Mouse (Mus musculus) midbrain, postnatal 0 days (tissue): ENCODE results near the gene Dzank1. TPM values are rescaled to one million over a fixed set of nuclear protein-coding genes. Genes with fewer than 3 reads are reported as not detected.

Experiments
- ATAC-seq: fragments of 200-750 bp; cut with Nextera tagmentation; 2 replicates; pipeline ENCODE4 v1.8.0; 2017; ENCODE audit warnings: moderate number of reproducible peaks, mild to moderate bottlenecking, moderate TSS enrichment, moderate library complexity; ENCODE audit not compliant: low FRiP score
- DNase-seq: peaks from one replicate; pipeline ENCODE4 v3.0.0-alpha.2; 2015; ENCODE audit warnings: low spot score
- H3K27ac ChIP-seq: fragments of 300-500 bp; sonication (generic); 2 replicates; pipeline ENCODE4 v1.5.1; 2014; ENCODE audit warnings: low read depth, mild to moderate bottlenecking, low read length, mixed read lengths
- H3K27me3 ChIP-seq: fragments of 300-500 bp; sonication (generic); 2 replicates; pipeline ENCODE4 v1.6.1; 2014; ENCODE audit warnings: low read length, control low read depth, mixed read lengths; ENCODE audit not compliant: insufficient read depth
- H3K36me3 ChIP-seq: fragments of 300-500 bp; sonication (generic); 2 replicates; pipeline ENCODE4 v1.6.1; 2014; ENCODE audit warnings: low read length, control low read depth, mixed read lengths; ENCODE audit not compliant: insufficient read depth
- H3K4me1 ChIP-seq: fragments of 300-500 bp; sonication (generic); 2 replicates; pipeline ENCODE4 v1.6.1; 2014; ENCODE audit warnings: mild to moderate bottlenecking, control low read depth, antibody characterized with exemption, low read length, mixed read lengths; ENCODE audit not compliant: insufficient read depth
- H3K4me2 ChIP-seq: fragments of 300-500 bp; sonication (generic); 2 replicates; pipeline ENCODE4 v1.6.1; 2014; ENCODE audit warnings: low read depth, mild to moderate bottlenecking, low read length, mixed read lengths; ENCODE audit not compliant: poor library complexity, severe bottlenecking
- H3K4me3 ChIP-seq: fragments of 300-500 bp; sonication (generic); 2 replicates; pipeline ENCODE4 v1.5.1; 2014; ENCODE audit warnings: low read depth, mild to moderate bottlenecking, low read length, moderate library complexity
- H3K9ac ChIP-seq: fragments of 300-500 bp; sonication (generic); replicated peaks from 2 replicates; pipeline ENCODE4 v1.6.1; 2014; ENCODE audit warnings: mild to moderate bottlenecking, low read length, moderate library complexity, mixed read lengths; ENCODE audit not compliant: poor library complexity, severe bottlenecking
- H3K9me3 ChIP-seq: fragments of 300-500 bp; sonication (generic); 2 replicates; pipeline ENCODE4 v1.6.1; 2016; ENCODE audit warnings: low read length, control low read depth
- CTCF ChIP-seq: IDR thresholded peaks from 2 replicates; pipeline ENCODE4 v1.5.1; 2016; ENCODE audit warnings: antibody characterized with exemption, mild to moderate bottlenecking
- WGBS: fragments of 180-500 bp; shearing (Covaris S2); extraction: QIAGEN DNeasy Blood & Tissue Kit; methylation state at CpG from one replicate; pipeline ENCODE4 v1.1.7; 2014; 5-methylcytosine and 5-hydroxymethylcytosine counted together
- polyA plus RNA-seq: library from polyadenylated mRNA; unstranded; fragments of >200 nt; fragmentation: Nextera tagmentation; extraction: Ambion mirVana; gene quantifications from 2 replicates; pipeline ENCODE4 v1.2.1, GENCODE M21; 2015
- total RNA-seq: library from RNA; depleted of rRNA; stranded (reverse); fragments of >200 nt; gene quantifications from 2 replicates; pipeline ENCODE4 v1.2.3, GENCODE M21; 2014

Dzank1 gene
- total and polyA plus RNA-seq, 2 experiments from 2014 or later = 22.9 to 31.0 TPM

- Histone ChIP-seq H3K9me3 (no peaks in the 10 kb centered on the region), H3K27me3 (peaks cover 11% of the 10 kb centered on the region; the same call in 1 of the 2 replicates), H3K27ac (no peak overlapping the region), H3K9ac (no peak overlapping the region), H3K4me1 (no peaks in the 10 kb centered on the region), H3K4me2 (no peak overlapping the region), H3K36me3 (no peaks in the 10 kb centered on the region), H3K4me3 (no peak overlapping the region)
- ATAC-seq (0 out of 2 replicates have a peak, but pooled peaks have one; percentile 38), DNase-seq (peak; percentile 81)
- 14% methylated on average over 8 of the region's 8 CpGs for WGBS
- peak; percentile 84 for TF ChIP-seq CTCF
These were observed 74.7 kb downstream of the Dzank1 start for GRCm38 (mm10) chr2:144452364-144453008.

- 0 out of 2 replicates have a peak, but pooled peaks cover 3% of the 10 kb centered on the region for H3K27me3 ChIP-seq
- no peak overlapping the region for H3K4me3 ChIP-seq
- H3K9me3 ChIP-seq = no peaks in the 10 kb centered on the region
- WGBS = 81% methylated on average over 2 of the region's 2 CpGs
- ATAC-seq (no peak), DNase-seq (no peak)
- no peak overlapping the region for H3K27ac ChIP-seq
- TF ChIP-seq CTCF = no peak
- H3K36me3 ChIP-seq = no peaks in the 10 kb centered on the region
- no peaks in the 10 kb centered on the region for H3K4me1 ChIP-seq
- H3K9ac ChIP-seq = no peak overlapping the region
- no peak overlapping the region for H3K4me2 ChIP-seq
These were observed 76.8 kb downstream of the Dzank1 start for GRCm38 (mm10) chr2:144450378-144450777.

DNA sequence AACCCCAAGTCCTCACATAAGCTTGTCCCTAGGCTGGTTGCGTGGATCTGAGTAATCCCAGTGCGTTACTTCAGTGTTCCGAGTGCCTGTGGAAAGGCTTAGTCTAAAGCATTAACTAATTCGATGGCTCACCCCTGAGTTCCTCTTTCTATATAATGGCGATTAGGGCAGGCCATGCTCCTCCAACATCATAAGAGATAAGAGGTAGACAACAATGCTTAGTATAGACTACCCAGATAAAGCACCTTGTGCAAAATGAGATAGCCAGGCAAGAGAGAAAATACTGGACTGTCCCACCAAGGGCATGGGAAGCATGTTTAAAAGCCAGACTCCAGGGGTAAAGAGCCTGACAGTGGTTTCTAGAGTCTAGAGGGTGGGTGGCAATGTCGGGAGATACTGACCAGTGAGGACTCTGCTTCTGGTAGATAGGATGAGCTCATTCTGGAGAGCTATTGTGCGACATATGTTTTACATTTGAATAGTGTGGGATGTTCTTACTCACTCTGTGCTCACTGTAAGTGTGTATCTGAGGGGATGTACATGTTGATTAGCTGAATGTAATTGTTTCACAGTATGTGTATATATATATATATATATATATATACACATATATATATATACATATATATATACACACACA, 80.7 kb downstream of the Dzank1 start:
- TF ChIP-seq CTCF = no peak
- Histone ChIP-seq H3K27me3 (no peaks in the 10 kb centered on the region), H3K4me3 (no peak overlapping the region), H3K36me3 (no peaks in the 10 kb centered on the region), H3K9ac (no peak overlapping the region), H3K9me3 (no peaks in the 10 kb centered on the region), H3K4me2 (no peak overlapping the region), H3K27ac (no peak overlapping the region), H3K4me1 (no peaks in the 10 kb centered on the region)
- no peak for ATAC-seq
- no peak for DNase-seq
- 71% methylated on average over 7 of the region's 7 CpGs for WGBS

GRCm38 (mm10) chr2:144441386-144441915, 85.8 kb downstream of the Dzank1 start:
- Histone ChIP-seq H3K27ac (no peak overlapping the region), H3K4me1 (no peaks in the 10 kb centered on the region), H3K9ac (no peak overlapping the region), H3K4me3 (no peak overlapping the region), H3K27me3 (no peaks in the 10 kb centered on the region), H3K9me3 (no peaks in the 10 kb centered on the region), H3K36me3 (no peaks in the 10 kb centered on the region), H3K4me2 (no peak overlapping the region)
- peak; percentile 43 for DNase-seq
- no peak for TF ChIP-seq CTCF
- WGBS = 81% methylated on average over 11 of the region's 11 CpGs
- no peak for ATAC-seq

- Histone ChIP-seq H3K4me2 (no peak overlapping the region), H3K27me3 (no peaks in the 10 kb centered on the region), H3K4me3 (no peak overlapping the region), H3K4me1 (no peaks in the 10 kb centered on the region), H3K27ac (no peak overlapping the region), H3K36me3 (no peaks in the 10 kb centered on the region), H3K9me3 (no peaks in the 10 kb centered on the region), H3K9ac (no peak overlapping the region)
- no peak for TF ChIP-seq CTCF
- DNase-seq = no peak
- WGBS = 67% methylated on average over 3 of the region's 3 CpGs
- ATAC-seq = no peak
These were observed 88.0 kb downstream of the Dzank1 start for GRCm38 (mm10) chr2:144439191-144439700.

DNA sequence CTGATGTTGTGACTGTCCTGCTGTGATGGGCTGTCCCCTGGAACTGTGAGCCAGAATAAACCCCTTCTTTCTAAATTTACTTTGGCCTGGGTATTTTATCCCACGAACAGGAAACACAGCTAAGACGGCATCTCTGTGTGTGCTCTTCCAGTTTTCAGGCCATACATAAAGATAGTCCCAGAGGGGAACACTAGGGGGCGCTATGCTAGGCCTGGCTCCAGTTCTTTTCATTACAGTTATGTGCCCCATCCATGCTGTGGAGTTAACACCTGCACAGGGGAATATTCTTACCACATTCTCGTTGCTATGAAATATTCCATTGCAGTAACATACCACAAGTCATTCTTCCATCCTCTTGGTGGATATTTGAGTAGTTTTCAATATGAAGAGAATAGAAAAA, 88.8 kb downstream of the Dzank1 start:
- H3K27me3 ChIP-seq = no peaks in the 10 kb centered on the region
- DNase-seq = no peak
- 62% methylated on average over 4 of the region's 4 CpGs for WGBS
- peak; percentile 27; the same call in 1 of the 2 replicates for TF ChIP-seq CTCF
- no peak overlapping the region for H3K9ac ChIP-seq
- H3K4me1 ChIP-seq = no peaks in the 10 kb centered on the region
- H3K4me2 ChIP-seq = no peak overlapping the region
- H3K36me3 ChIP-seq = no peaks in the 10 kb centered on the region
- no peak overlapping the region for H3K27ac ChIP-seq
- H3K9me3 ChIP-seq = no peaks in the 10 kb centered on the region
- no peak for ATAC-seq
- H3K4me3 ChIP-seq = no peak overlapping the region
